Mouse (Mus musculus) cerebellum, adult 9-11 months (tissue): ENCODE measurements around the gene Cish.

ENCODE experiments used
- DNase-seq: peaks from one replicate; pipeline ENCODE4 v3.0.0; 2022

Cish gene

GRCm38 (mm10) chr9:107296016-107296040, at the start of gene Cish:
TSS of gene Cish (plus strand) at chr9:107296026.
- DNase-seq: no peak

GRCm38 (mm10) chr9:107246170-107246569, 49.7 kb upstream of the Cish start:
- DNase-seq: no peak

- DNase-seq: no peak
Observed at GRCm38 (mm10) chr9:107249154-107249553, 46.7 kb upstream of the Cish start.

DNA sequence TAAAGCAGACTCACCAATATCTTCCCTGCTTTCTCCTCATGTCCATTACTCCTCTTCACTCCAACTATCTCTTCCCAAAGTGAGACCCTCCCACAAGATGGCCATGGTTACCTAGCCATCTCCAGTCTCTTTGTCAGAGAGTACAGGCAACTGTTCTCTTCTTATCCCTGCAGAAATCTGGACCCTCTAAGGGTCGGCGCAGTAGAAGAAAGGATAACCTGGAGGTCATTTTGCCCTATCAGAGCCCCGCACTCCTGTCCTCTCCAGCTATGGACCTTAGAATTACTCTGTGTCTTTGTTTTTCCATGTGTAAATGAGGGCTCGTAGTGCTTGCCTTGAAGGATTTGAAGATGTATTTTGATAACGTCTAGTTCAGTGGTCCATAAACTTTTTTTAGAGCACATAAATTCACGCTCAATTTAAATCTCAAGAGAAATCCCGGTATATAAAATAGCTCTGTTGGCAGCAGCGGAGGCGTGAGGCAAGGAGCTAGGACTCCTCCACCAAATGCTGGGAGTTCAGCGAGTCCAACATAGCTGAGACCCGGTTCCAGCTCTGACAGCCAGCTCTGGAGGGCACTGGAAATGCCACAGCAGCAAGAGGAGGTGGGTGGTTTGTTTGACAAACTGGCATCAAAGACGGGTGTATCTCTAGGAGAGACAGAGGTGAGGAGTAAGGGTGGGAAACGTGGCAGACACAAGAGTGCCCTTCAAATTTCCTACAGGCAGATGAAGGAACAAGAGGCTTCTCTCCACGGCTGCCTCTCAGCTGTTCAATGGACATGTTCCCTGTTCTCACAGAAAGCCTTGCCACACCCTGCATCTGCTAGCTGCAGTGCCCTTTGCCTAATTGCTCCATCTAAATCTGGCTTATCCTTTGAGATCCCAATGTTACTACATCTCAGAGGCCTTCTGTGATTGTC, 45.1 kb upstream of the Cish start:
- no peak for DNase-seq

DNA sequence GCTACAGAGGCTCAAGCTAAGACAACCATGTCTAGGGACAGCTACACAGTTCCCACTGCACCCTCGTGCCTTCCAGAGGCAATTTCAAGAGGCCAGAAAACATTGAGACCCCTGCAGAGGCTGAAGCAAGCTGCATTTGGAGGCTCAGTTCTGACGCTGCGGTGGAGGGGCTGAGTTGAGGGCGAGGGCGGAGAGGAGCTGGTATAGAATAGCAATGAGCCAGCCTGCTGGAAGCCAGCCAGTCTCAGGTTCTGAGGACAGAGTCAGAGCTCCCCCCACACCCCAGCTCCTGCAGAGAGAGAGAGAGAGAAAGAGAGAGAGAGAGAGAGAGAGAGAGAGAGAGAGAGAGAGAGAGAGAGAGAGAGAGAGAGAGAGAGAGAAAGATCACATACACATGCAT, 43.7 kb upstream of the Cish start:
- peak; percentile 64 for DNase-seq

- DNase-seq: peak; percentile 88
Observed at GRCm38 (mm10) chr9:107254476-107254875, 41.4 kb upstream of the Cish start.

GRCm38 (mm10) chr9:107254925-107255324, 40.9 kb upstream of the Cish start:
- peak; percentile 63 for DNase-seq

- peak; percentile 80 for DNase-seq
Observed at GRCm38 (mm10) chr9:107255596-107255995, 40.2 kb upstream of the Cish start.

DNA sequence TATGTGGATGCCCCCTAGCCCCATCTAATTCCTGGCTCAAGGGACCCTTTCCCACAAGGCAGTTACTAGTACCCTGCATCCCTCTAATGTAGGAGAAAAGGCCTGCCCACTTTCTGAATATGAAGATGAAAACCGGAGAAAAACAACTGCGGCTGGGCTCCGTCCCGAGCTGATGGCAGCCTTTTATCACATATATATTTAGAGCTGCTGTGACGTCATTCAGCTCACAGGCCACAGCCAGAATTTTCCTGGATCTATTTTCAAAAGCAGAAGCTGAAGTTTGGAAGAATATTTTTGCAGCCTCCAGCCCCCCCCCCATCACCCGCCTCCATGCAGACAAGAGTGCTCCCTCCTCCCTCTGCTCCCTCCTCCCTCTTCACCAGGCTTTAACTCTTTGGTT, 36.3 kb upstream of the Cish start:
- DNase-seq: peak; percentile 45

DNA sequence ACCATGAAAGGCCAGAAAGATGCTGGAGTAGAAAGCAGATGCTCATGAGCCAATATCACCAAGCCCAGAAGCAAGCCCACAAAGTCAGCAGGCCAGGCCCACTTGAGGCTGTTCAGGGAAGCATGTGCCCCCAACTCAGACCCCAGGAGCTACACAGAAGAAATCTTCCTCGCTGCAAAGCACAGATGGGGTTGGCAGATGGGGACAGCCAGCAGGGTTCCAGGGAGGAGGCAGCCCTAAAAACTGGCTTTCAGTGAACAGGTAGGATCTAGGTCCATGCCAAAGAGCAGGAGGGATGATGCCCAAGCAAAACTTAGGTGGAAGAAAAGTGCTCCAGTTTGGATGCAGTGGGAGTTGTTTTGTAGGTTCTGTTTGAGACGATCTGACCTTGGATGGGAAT, 35.4 kb upstream of the Cish start:
- DNase-seq: peak; percentile 82

DNA sequence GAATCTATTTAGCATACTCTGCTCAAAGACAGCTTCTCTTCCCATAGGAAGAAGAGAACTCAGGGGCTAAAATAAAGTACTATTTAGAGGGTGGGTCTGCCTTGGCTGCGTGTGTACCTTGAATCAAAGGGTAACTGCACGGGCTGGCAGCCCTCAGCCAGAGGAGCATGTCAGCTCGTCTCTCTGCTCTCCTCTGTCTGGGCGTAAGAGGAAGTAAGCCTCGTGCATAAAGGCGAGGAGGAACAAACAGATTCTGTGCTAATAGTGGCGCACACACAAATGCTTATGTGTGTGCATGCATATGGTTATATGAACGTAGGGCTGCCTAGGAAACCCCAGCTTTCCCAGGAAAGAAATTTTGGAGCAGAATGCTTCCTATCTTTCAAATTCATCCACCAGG, 35.0 kb upstream of the Cish start:
- DNase-seq: peak; percentile 29

DNA sequence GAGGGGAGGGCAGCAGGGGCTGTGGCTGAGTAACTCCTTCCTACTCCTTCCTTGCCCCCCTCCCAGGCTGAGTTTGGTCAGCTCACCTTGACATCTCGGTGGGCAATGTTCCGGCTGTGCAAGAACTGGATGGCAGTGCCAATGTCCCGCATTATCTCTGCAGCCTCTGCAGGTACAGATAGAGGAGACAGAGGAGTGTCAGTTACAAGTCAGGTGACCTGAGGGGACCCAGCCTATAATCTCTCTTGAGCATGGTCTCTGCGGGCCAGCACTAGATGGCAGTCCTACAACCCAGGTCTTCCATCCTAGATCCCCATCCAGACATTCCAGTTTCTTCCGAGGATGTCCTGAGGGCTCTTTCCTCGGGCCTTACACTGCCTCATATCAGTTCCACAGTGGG, 34.0 kb upstream of the Cish start:
- DNase-seq: no peak

GRCm38 (mm10) chr9:107262375-107262774, 33.5 kb upstream of the Cish start:
- peak; percentile 52 for DNase-seq

GRCm38 (mm10) chr9:107263912-107264311, 31.9 kb upstream of the Cish start:
- no peak for DNase-seq

DNA sequence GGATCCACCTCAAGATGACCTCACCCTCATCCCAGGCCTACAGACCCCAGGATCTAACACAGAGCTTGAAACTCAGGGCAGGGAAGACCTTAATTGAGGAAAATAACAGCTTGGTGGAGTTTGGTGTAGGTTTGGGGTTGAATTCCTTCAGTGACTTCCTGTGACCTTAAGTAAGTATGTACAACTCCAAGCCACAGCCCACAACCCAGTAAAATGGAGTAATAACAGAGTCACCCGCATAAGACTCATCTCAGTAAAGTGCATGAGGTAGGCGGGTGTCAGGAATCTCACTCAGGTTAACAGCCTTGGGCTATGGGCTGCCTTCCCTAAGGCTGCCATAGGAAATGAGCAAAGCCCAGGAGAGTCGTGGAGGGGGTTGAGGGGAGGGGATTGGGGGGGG, 31.1 kb upstream of the Cish start:
- no peak for DNase-seq

- no peak for DNase-seq
Observed at GRCm38 (mm10) chr9:107267028-107267427, 28.8 kb upstream of the Cish start.

- no peak for DNase-seq
Observed at GRCm38 (mm10) chr9:107267721-107268402, 28.0 kb upstream of the Cish start.

DNA sequence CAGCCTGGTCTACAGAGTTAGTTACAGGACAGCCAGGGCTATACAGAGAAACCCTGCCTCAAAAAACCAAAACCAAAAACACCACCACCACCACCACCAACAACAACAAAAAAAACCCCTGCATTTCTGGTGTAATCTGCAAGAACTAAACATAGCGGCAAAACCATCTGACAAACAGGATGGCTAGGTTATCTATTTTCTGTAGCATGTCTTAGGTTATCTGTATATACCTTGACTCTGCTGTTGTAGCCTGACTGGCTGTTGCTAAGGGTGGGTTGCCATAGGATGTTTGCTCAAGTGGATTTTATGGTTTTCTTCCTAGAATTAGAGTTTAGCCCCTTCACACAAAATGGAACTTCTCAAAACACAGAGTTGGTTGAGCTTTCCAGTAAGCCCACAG, 26.1 kb upstream of the Cish start:
- no peak for DNase-seq

DNA sequence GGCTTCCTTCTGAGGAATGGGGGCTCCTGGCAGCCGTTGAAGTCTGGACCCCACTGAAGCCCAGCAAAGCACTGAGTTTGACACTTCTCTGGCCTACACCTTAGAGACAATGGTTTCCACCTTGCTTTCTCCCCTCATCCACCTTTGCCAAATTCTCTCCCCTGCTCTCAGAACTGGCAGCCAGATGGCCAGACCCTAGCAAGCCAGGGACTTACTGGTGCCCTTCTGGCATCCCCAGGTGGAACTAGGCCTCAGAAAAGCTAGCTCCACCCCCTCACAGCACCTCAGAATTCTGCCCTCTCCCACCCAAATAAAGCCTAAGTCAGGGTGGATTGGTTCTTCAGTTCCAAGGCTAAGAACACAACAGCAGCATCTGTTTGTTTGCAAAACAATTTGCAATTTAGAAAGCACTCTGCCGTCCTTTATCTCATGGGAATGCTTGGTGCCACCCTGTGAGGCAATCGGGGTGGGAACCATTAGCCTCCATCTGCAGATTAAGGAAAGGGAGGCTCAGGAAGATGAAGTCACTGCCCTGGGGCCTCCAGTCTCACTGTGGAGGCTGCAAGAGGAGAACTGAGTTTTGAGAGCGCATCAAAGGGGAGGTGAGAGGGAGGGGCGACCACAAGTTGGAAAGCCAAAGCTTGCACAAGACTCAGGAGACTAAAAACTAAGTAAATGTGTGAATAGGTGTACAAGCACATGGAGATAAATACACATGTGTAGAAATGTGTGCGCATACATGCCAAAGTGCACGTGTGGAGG, 24.5 kb upstream of the Cish start:
- no peak for DNase-seq

GRCm38 (mm10) chr9:107272284-107272683, 23.5 kb upstream of the Cish start:
- no peak for DNase-seq

GRCm38 (mm10) chr9:107273184-107273583, 22.6 kb upstream of the Cish start:
- DNase-seq: no peak

GRCm38 (mm10) chr9:107274751-107275150, 21.1 kb upstream of the Cish start:
- no peak for DNase-seq

- no peak for DNase-seq
Observed at GRCm38 (mm10) chr9:107275710-107276109, 20.1 kb upstream of the Cish start.

- no peak for DNase-seq
Observed at GRCm38 (mm10) chr9:107277603-107278002, 18.2 kb upstream of the Cish start.
